Mouse (Mus musculus): ENCODE data around the gene 1700123O20Rik.

1700123O20Rik gene

GRCm38 (mm10) chr14:54678657-54679304 is 7.2 kb upstream of the 1700123O20Rik start:
- no peak for DNase-seq (ENCODE audit: low spot score in 2 of 2)

- no peak for DNase-seq (ENCODE audit: low spot score in 2 of 2)
These were observed 3.6 kb upstream of the 1700123O20Rik start for GRCm38 (mm10) chr14:54682396-54682795.

GRCm38 (mm10) chr14:54685471-54685870 is 545 bp upstream of the 1700123O20Rik start:
- no peak for DNase-seq (ENCODE audit: low spot score in 2 of 2)

GRCm38 (mm10) chr14:54686522-54687143 is 617 bp downstream of the 1700123O20Rik start, which contains the start of gene Acin1:
TSS of gene Acin1 (minus strand) at chr14:54686931.
- DNase-seq (ENCODE audit: low spot score in 2 of 2), result peak; percentile 100

- no peak for DNase-seq (ENCODE audit: low spot score in 2 of 2)
These were observed 1.2 kb downstream of the 1700123O20Rik start for GRCm38 (mm10) chr14:54687251-54687650.

- no peak for DNase-seq (ENCODE audit: low spot score in 2 of 2)
These were observed 9.0 kb downstream of the 1700123O20Rik start for GRCm38 (mm10) chr14:54695042-54695441.

- no peak for DNase-seq (ENCODE audit: low spot score in 2 of 2)
These were observed 10.7 kb downstream of the 1700123O20Rik start for GRCm38 (mm10) chr14:54696752-54697151.

GRCm38 (mm10) chr14:54698733-54699132 is 12.7 kb downstream of the 1700123O20Rik start, which contains the start of gene Gm29776:
TSS of gene Gm29776 (minus strand) at chr14:54698833.
- no peak for DNase-seq (ENCODE audit: low spot score in 2 of 2)

- no peak for DNase-seq (ENCODE audit: low spot score in 2 of 2)
These were observed 13.6 kb downstream of the 1700123O20Rik start for GRCm38 (mm10) chr14:54699586-54699985.

GRCm38 (mm10) chr14:54701298-54701697 is 15.3 kb downstream of the 1700123O20Rik start:
- peak; percentile 63 to 88 for DNase-seq (ENCODE audit: low spot score in 2 of 2)

GRCm38 (mm10) chr14:54703207-54703606 is 17.2 kb downstream of the 1700123O20Rik start:
- DNase-seq (ENCODE audit: low spot score in 2 of 2), result no peak

- DNase-seq (ENCODE audit: low spot score in 2 of 2), result no peak
These were observed 19.8 kb downstream of the 1700123O20Rik start for GRCm38 (mm10) chr14:54705844-54706243.

- no peak for DNase-seq (ENCODE audit: low spot score in 2 of 2)
These were observed 20.7 kb downstream of the 1700123O20Rik start for GRCm38 (mm10) chr14:54706589-54707320.

GRCm38 (mm10) chr14:54709054-54709453 is 23.0 kb downstream of the 1700123O20Rik start:
- no peak for DNase-seq (ENCODE audit: low spot score in 2 of 2)

GRCm38 (mm10) chr14:54712074-54712473 is 26.1 kb downstream of the 1700123O20Rik start, which contains the start of gene Cebpe:
TSS of gene Cebpe (minus strand) at chr14:54712174.
- no peak for DNase-seq (ENCODE audit: low spot score in 2 of 2)

GRCm38 (mm10) chr14:54712861-54713260 is 26.8 kb downstream of the 1700123O20Rik start:
- no peak for DNase-seq (ENCODE audit: low spot score in 2 of 2)

GRCm38 (mm10) chr14:54714121-54714520 is 28.1 kb downstream of the 1700123O20Rik start:
- DNase-seq (ENCODE audit: low spot score in 2 of 2), result no peak

- no peak for DNase-seq (ENCODE audit: low spot score in 2 of 2)
These were observed 28.6 kb downstream of the 1700123O20Rik start for GRCm38 (mm10) chr14:54714617-54715081.

- DNase-seq (ENCODE audit: low spot score in 2 of 2), result no peak
These were observed 29.4 kb downstream of the 1700123O20Rik start for GRCm38 (mm10) chr14:54715402-54715801.

GRCm38 (mm10) chr14:54720041-54720440 is 34.0 kb downstream of the 1700123O20Rik start:
- DNase-seq (ENCODE audit: low spot score in 2 of 2), result no peak

- no peak for DNase-seq (ENCODE audit: low spot score in 2 of 2)
These were observed 34.8 kb downstream of the 1700123O20Rik start for GRCm38 (mm10) chr14:54720654-54721350.

GRCm38 (mm10) chr14:54721711-54722110 is 35.7 kb downstream of the 1700123O20Rik start:
- DNase-seq (ENCODE audit: low spot score in 2 of 2), result no peak
